Mouse (Mus musculus): ENCODE measurements around the gene Aldh1a2. TPM values are rescaled to one million over a fixed set of nuclear protein-coding genes. Genes with fewer than 3 reads are reported as not detected.

Aldh1a2 gene
- polyA plus RNA-seq, 1 experiment = 1.5 TPM

- Histone ChIP-seq H3K4me1 (ENCODE audit: control insufficient read depth, insufficient read depth, low read length) (no peaks in the 10 kb centered on the region), H3K4me3 (replicated peaks; ENCODE audit: control insufficient read depth, low read depth, low read length) (no peak overlapping the region), H3K27ac (ENCODE audit: control insufficient read depth, insufficient read depth, low read depth, low read length, poor library complexity) (no peak overlapping the region)
- no peak for TF ChIP-seq CTCF (IDR thresholded peaks at IDR 0.05; ENCODE audit: control insufficient read depth, insufficient read depth, low read length)
- TF ChIP-seq POLR2A (IDR thresholded peaks at IDR 0.05; ENCODE audit: borderline replicate concordance, control insufficient read depth, low read depth, low read length) = no peak
- WGBS = 39% methylated on average over 2 of the region's 2 CpGs
Observed at GRCm38 (mm10) chr9:71220401-71220800, 4.8 kb downstream of the Aldh1a2 start.

- no peak overlapping the region for H3K27ac ChIP-seq (ENCODE audit: control insufficient read depth, insufficient read depth, low read depth, low read length, poor library complexity)
- whole genome bisulfite sequencing = 53% methylated on average over 10 of the region's 10 CpGs
- TF ChIP-seq CTCF (IDR thresholded peaks at IDR 0.05; ENCODE audit: control insufficient read depth, insufficient read depth, low read length) = no peak
- TF ChIP-seq POLR2A (IDR thresholded peaks at IDR 0.05; ENCODE audit: borderline replicate concordance, control insufficient read depth, low read depth, low read length) = no peak
- H3K4me1 ChIP-seq (ENCODE audit: control insufficient read depth, insufficient read depth, low read length) = no peaks in the 10 kb centered on the region
- H3K4me3 ChIP-seq (replicated peaks; ENCODE audit: control insufficient read depth, low read depth, low read length) = no peak overlapping the region
Observed at GRCm38 (mm10) chr9:71227226-71227970, 11.8 kb downstream of the Aldh1a2 start.

- TF ChIP-seq CTCF (IDR thresholded peaks at IDR 0.05; ENCODE audit: control insufficient read depth, insufficient read depth, low read length) (no peak), POLR2A (IDR thresholded peaks at IDR 0.05; ENCODE audit: borderline replicate concordance, control insufficient read depth, low read depth, low read length) (no peak)
- Histone ChIP-seq H3K4me1 (ENCODE audit: control insufficient read depth, insufficient read depth, low read length) (no peaks in the 10 kb centered on the region), H3K27ac (ENCODE audit: control insufficient read depth, insufficient read depth, low read depth, low read length, poor library complexity) (no peak overlapping the region), H3K4me3 (replicated peaks; ENCODE audit: control insufficient read depth, low read depth, low read length) (no peak overlapping the region)
- WGBS = 28% methylated on average over 6 of the region's 6 CpGs
Observed at GRCm38 (mm10) chr9:71230011-71230410, 14.4 kb downstream of the Aldh1a2 start.

- H3K4me3 ChIP-seq (replicated peaks; ENCODE audit: control insufficient read depth, low read depth, low read length) = no peak overlapping the region
- H3K4me1 ChIP-seq (ENCODE audit: control insufficient read depth, insufficient read depth, low read length) = no peaks in the 10 kb centered on the region
- WGBS = 91% methylated on average over 1 of the region's 1 CpGs
- no peak overlapping the region for H3K27ac ChIP-seq (ENCODE audit: control insufficient read depth, insufficient read depth, low read depth, low read length, poor library complexity)
- no peak for TF ChIP-seq CTCF (IDR thresholded peaks at IDR 0.05; ENCODE audit: control insufficient read depth, insufficient read depth, low read length)
- TF ChIP-seq POLR2A (IDR thresholded peaks at IDR 0.05; ENCODE audit: borderline replicate concordance, control insufficient read depth, low read depth, low read length) = no peak
Observed at GRCm38 (mm10) chr9:71236540-71236939, 21.0 kb downstream of the Aldh1a2 start.

GRCm38 (mm10) chr9:71239926-71240325 lies 24.3 kb downstream of the Aldh1a2 start:
- no peaks in the 10 kb centered on the region for H3K4me1 ChIP-seq (ENCODE audit: control insufficient read depth, insufficient read depth, low read length)
- H3K27ac ChIP-seq (ENCODE audit: control insufficient read depth, insufficient read depth, low read depth, low read length, poor library complexity) = no peak overlapping the region
- TF ChIP-seq POLR2A (IDR thresholded peaks at IDR 0.05; ENCODE audit: borderline replicate concordance, control insufficient read depth, low read depth, low read length) (no peak), CTCF (IDR thresholded peaks at IDR 0.05; ENCODE audit: control insufficient read depth, insufficient read depth, low read length) (no peak)
- 63% methylated on average over 2 of the region's 2 CpGs for WGBS
- no peak overlapping the region for H3K4me3 ChIP-seq (replicated peaks; ENCODE audit: control insufficient read depth, low read depth, low read length)

GRCm38 (mm10) chr9:71241515-71242411 lies 26.2 kb downstream of the Aldh1a2 start:
- 74% methylated on average over 10 of the region's 10 CpGs for WGBS
- Histone ChIP-seq H3K4me1 (ENCODE audit: control insufficient read depth, insufficient read depth, low read length) (no peaks in the 10 kb centered on the region), H3K27ac (ENCODE audit: control insufficient read depth, insufficient read depth, low read depth, low read length, poor library complexity) (no peak overlapping the region), H3K4me3 (replicated peaks; ENCODE audit: control insufficient read depth, low read depth, low read length) (no peak overlapping the region)
- TF ChIP-seq POLR2A (IDR thresholded peaks at IDR 0.05; ENCODE audit: borderline replicate concordance, control insufficient read depth, low read depth, low read length) = no peak
- TF ChIP-seq CTCF (IDR thresholded peaks at IDR 0.05; ENCODE audit: control insufficient read depth, insufficient read depth, low read length) = no peak

GRCm38 (mm10) chr9:71242412-71242781 lies 26.8 kb downstream of the Aldh1a2 start:
- H3K4me1 ChIP-seq (ENCODE audit: control insufficient read depth, insufficient read depth, low read length) = no peaks in the 10 kb centered on the region
- TF ChIP-seq POLR2A (IDR thresholded peaks at IDR 0.05; ENCODE audit: borderline replicate concordance, control insufficient read depth, low read depth, low read length) (no peak), CTCF (IDR thresholded peaks at IDR 0.05; ENCODE audit: control insufficient read depth, insufficient read depth, low read length) (no peak)
- WGBS = 85% methylated on average over 5 of the region's 5 CpGs
- no peak overlapping the region for H3K27ac ChIP-seq (ENCODE audit: control insufficient read depth, insufficient read depth, low read depth, low read length, poor library complexity)
- no peak overlapping the region for H3K4me3 ChIP-seq (replicated peaks; ENCODE audit: control insufficient read depth, low read depth, low read length)

GRCm38 (mm10) chr9:71254380-71254779 lies 38.8 kb downstream of the Aldh1a2 start:
- Histone ChIP-seq H3K27ac (ENCODE audit: control insufficient read depth, insufficient read depth, low read depth, low read length, poor library complexity) (no peak overlapping the region), H3K4me3 (replicated peaks; ENCODE audit: control insufficient read depth, low read depth, low read length) (no peak overlapping the region), H3K4me1 (ENCODE audit: control insufficient read depth, insufficient read depth, low read length) (no peaks in the 10 kb centered on the region)
- no peak for TF ChIP-seq CTCF (IDR thresholded peaks at IDR 0.05; ENCODE audit: control insufficient read depth, insufficient read depth, low read length)
- TF ChIP-seq POLR2A (IDR thresholded peaks at IDR 0.05; ENCODE audit: borderline replicate concordance, control insufficient read depth, low read depth, low read length) = no peak
- 74% methylated on average over 2 of the region's 2 CpGs for WGBS

All from bone marrow, adult 2 months (tissue).